Mouse (Mus musculus) liver, adult (tissue): Measurements from ENCODE around the gene Ahrr.

Source experiments
- GATA4 ChIP-seq: IDR thresholded peaks from 2 replicates; pipeline ENCODE4 v1.6.1; 2014; ENCODE audit warnings: mild to moderate bottlenecking, low read length; ENCODE audit not compliant: insufficient replicate concordance

The Ahrr gene

GRCm38 (mm10) chr13:74275726-74276125 is 16.4 kb downstream of the Ahrr start:
- TF ChIP-seq GATA4 = no peak

DNA sequence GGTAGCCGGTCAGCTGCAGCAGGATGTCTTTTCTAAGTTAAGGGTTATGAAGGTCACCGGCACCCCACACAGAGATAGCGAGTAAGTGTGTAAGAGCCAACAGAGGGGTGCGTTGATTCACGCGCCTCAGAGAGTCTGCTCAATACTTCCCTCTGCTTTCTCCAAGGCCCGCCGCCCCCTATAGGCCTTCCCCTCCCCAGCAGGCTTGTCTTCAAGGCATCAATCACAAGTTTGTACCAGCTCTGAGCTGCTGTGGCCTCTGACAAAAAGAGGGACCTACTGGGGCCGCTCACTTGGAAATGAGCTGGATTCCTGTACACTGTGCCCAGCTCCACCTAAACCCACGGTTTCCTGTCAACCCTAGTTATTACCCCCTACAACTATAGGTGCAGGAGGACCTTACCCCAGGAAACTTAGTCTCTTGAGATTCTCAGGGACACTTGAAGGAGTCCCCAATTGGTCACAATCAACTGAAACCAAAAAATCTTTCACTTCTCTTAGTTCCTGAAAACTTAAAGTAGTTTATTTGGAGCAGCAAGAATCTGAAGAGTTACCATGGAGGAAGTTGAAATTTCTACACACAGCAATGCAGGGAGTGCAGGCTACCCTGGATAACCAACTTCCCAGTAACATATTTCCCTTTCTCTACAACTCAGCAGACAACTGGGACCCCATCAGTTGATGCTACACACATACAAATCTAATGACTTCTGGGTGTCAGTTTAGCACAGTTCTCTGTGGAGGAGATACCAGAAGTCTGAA is 31.7 kb downstream of the Ahrr start:
- TF ChIP-seq GATA4 = peak; percentile 6; the same call in 1 of the 2 replicates

GRCm38 (mm10) chr13:74259460-74260230 is 32.5 kb downstream of the Ahrr start:
- TF ChIP-seq GATA4 = no peak

DNA sequence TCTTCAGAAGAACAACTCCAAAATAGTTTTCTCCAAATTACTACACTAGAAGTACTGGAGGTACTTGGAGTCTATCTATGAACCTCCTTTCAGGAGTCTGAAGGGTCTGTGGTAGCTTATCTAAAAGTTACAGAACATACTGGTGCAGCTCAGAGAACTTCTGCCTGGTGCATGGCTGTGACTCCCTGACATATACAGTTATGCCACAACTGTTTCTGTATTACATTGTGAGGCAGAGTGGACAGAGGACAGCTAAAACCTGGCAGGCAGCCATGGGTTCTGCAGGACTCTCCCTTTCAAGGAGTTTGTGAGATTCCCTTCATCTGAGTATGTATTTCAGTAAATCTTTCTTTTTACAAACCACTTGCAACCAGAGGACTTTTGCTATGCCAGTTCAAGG is 45.6 kb downstream of the Ahrr start:
- no peak for TF ChIP-seq GATA4

DNA sequence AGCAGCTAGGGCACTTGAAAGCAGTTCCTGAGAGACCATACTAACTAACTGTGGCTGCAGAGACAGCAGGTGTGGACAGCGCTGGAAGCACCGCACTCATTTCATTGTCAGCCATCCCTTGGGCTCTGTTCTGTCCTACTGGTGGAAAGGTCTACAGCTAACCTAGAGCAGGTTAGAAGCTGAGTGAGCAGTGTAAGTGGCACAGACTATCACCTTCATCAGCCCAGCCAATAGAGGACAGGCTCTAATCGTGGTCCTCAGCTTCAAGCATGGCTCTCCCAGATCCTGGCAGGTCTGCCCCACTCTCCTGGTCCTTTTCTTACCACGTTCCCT is 46.3 kb downstream of the Ahrr start:
- TF ChIP-seq GATA4 = no peak

GRCm38 (mm10) chr13:74245214-74245898 is 46.8 kb downstream of the Ahrr start:
- no peak for TF ChIP-seq GATA4

DNA sequence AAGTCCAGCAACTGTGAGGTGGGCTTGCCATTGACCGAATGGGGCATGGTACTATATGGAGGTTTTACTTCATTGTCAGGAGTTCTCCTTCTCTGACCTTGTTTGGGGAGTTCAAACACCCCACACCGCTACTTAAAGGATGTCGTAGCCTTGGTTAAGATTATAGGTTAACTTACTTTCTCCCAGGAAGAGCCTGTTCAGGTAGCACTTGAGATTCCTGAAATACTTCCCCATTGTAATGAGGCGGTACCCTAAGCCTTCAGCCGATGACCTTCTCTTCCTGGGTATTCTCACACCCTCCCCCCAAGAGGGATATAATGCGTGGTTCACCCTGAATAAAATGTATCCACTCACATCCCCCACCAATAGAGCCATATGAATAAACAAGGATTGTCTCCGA is 54.6 kb downstream of the Ahrr start:
- TF ChIP-seq GATA4 = no peak

DNA sequence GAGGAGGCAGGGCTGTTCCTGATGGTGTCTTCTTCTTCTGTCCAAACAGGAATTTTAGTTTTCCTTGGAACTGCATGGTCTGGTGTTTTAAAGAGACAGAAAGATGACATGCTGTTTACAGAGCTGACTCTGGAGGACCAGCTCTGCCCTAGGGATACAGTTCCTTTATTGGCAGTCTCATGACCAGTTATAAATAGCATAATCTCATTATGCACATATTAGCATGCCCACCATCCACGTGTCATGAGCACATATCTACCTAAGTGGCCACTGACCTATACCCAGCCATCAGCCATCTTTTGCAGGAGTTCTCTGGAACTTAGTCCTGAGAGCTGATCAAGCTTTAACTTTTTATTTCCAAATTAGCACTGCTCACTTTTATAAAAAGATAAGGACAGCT is 71.5 kb downstream of the Ahrr start:
- TF ChIP-seq GATA4 = no peak

GRCm38 (mm10) chr13:74218441-74218840 is 73.7 kb downstream of the Ahrr start:
- no peak for TF ChIP-seq GATA4

DNA sequence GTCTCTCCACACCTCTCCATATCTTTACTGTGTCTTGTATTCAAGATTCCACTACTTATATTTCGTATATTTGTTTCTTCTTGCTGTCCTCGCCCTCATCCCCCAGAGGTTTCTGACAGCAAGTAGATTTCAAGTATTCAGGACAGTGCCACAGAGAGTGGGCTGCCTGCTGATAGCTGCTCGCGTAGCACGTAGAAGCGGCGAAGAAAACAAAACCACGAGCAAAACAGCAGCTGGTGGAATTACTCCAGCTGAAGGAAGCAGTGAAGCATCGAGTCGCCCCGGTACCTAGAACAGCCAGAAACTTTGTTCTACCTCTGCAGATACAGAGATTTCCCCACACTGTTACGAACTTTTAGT is 83.2 kb downstream of the Ahrr start:
- no peak for TF ChIP-seq GATA4

GRCm38 (mm10) chr13:74208317-74208985 is 83.7 kb downstream of the Ahrr start, which contains the start of gene Exoc3:
TSS of gene Exoc3 (minus strand) at chr13:74208732.
- TF ChIP-seq GATA4 = no peak; the same call in 1 of the 2 replicates

DNA sequence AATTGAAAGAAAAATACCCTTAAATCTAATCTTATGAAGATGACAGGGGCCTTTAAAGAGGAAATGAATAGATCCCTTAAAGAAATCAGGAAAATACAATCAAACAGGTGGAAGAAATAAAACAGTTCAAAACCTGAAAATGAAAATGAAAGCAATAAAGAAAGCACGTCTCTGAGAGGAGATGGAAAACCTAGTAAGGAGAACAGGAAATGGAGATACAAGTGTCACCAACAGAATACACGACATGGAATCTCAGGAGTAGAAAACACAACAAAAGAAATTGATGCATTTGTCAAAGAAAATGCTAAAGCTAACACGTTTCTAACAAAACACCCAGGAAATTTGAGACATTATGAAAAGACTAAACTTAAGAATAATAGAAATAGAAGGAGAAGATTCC is 95.7 kb downstream of the Ahrr start:
- no peak for TF ChIP-seq GATA4

DNA sequence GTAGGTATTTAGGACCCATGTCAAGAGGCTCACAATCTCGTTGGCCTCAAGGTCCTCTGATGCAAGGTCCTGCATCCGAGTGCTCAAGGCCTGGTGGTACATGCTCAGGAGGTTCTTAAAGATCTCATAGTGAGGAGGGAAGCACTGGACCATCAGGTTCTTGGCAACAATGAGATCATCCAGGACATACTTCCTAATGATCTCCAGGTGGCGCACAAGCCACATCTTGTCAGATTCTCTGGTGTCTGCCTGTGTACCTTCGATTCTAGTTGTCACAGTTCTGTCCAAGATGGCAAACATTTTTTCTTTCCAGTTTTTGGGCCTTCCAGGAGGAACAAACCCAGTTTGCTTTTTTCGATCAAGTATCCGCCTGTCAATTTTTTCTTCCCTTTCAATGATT is 99.5 kb downstream of the Ahrr start:
- no peak for TF ChIP-seq GATA4

- TF ChIP-seq GATA4 = no peak
Observed at GRCm38 (mm10) chr13:74183011-74183695, 109.0 kb downstream of the Ahrr start.

- no peak for TF ChIP-seq GATA4
Observed at GRCm38 (mm10) chr13:74172036-74172435, 120.1 kb downstream of the Ahrr start.
